Mouse (Mus musculus): ENCODE measurements at regions not wholly inside any gene's neighbourhood (a gene's known extent, or its start where the extent isn't known, plus 50 kb on each side); places are given as distances from the start of the nearest gene placed in this dataset.
A peak's percentile ranks its signal among the peaks of the same experiment; 100 is the strongest.

GRCm38 (mm10) chr14:99366281-99366987 is 67.9 kb downstream of the Klf5 start:
- Histone ChIP-seq H3K27me3 (replicated peaks; ENCODE audit: low read depth, poor library complexity, severe bottlenecking) (no peaks in the 10 kb centered on the region), H3K4me3 (no peak overlapping the region), H3K36me3 (replicated peaks) (no peaks in the 10 kb centered on the region), H3K27ac (replicated peaks) (peak overlapping the region; percentile 20), H3K4me1 (peaks cover 17% of the 10 kb centered on the region), H3K9me3 (no peaks in the 10 kb centered on the region)
- peak; percentile 31 for DNase-seq (ENCODE audit: low spot score)
- WGBS, result 73% methylated on average over 21 of the region's 21 CpGs

- WGBS, result 74% methylated on average over 11 of the region's 11 CpGs
- Histone ChIP-seq H3K27me3 (replicated peaks; ENCODE audit: low read depth, poor library complexity, severe bottlenecking) (no peaks in the 10 kb centered on the region), H3K9me3 (no peaks in the 10 kb centered on the region), H3K27ac (replicated peaks) (0 out of 2 replicates have a peak overlapping the region, but pooled peaks have one; percentile 4), H3K4me1 (peaks cover 17% of the 10 kb centered on the region), H3K4me3 (no peak overlapping the region), H3K36me3 (replicated peaks) (no peaks in the 10 kb centered on the region)
- no peak for DNase-seq (ENCODE audit: low spot score)
Observed at GRCm38 (mm10) chr14:99366996-99367555, 68.6 kb downstream of the Klf5 start.

GRCm38 (mm10) chr14:99369366-99369765 is 70.9 kb downstream of the Klf5 start:
- WGBS, result 83% methylated on average over 5 of the region's 5 CpGs
- H3K9me3 ChIP-seq, result no peaks in the 10 kb centered on the region
- DNase-seq (ENCODE audit: low spot score), result no peak
- H3K27me3 ChIP-seq (replicated peaks; ENCODE audit: low read depth, poor library complexity, severe bottlenecking), result no peaks in the 10 kb centered on the region
- H3K27ac ChIP-seq (replicated peaks), result no peak overlapping the region
- no peak overlapping the region for H3K4me3 ChIP-seq
- no peaks in the 10 kb centered on the region for H3K36me3 ChIP-seq (replicated peaks)
- H3K4me1 ChIP-seq, result peaks cover 17% of the 10 kb centered on the region

GRCm38 (mm10) chr14:99373682-99374081 is 75.2 kb downstream of the Klf5 start:
- no peak for DNase-seq (ENCODE audit: low spot score)
- H3K4me3 ChIP-seq, result no peak overlapping the region
- WGBS, result 77% methylated on average over 4 of the region's 4 CpGs
- H3K4me1 ChIP-seq, result no peaks in the 10 kb centered on the region
- H3K27ac ChIP-seq (replicated peaks), result no peak overlapping the region
- H3K9me3 ChIP-seq, result no peaks in the 10 kb centered on the region
- H3K27me3 ChIP-seq (replicated peaks; ENCODE audit: low read depth, poor library complexity, severe bottlenecking), result no peaks in the 10 kb centered on the region
- no peaks in the 10 kb centered on the region for H3K36me3 ChIP-seq (replicated peaks)

GRCm38 (mm10) chr14:99375040-99375610 is 76.6 kb downstream of the Klf5 start:
- DNase-seq (ENCODE audit: low spot score), result no peak
- Histone ChIP-seq H3K4me3 (no peak overlapping the region), H3K4me1 (no peaks in the 10 kb centered on the region), H3K27ac (replicated peaks) (no peak overlapping the region), H3K36me3 (replicated peaks) (no peaks in the 10 kb centered on the region), H3K27me3 (replicated peaks; ENCODE audit: low read depth, poor library complexity, severe bottlenecking) (no peaks in the 10 kb centered on the region), H3K9me3 (no peaks in the 10 kb centered on the region)
- WGBS, result 71% methylated on average over 5 of the region's 5 CpGs

- no peaks in the 10 kb centered on the region for H3K4me1 ChIP-seq
Observed at GRCm38 (mm10) chr14:99376652-99377502, 78.4 kb downstream of the Klf5 start.

GRCm38 (mm10) chr14:99381262-99382017 is 82.9 kb downstream of the Klf5 start:
- Histone ChIP-seq H3K27me3 (replicated peaks; ENCODE audit: low read depth, poor library complexity, severe bottlenecking) (no peaks in the 10 kb centered on the region), H3K9me3 (no peaks in the 10 kb centered on the region), H3K36me3 (replicated peaks) (no peaks in the 10 kb centered on the region), H3K4me3 (no peak overlapping the region), H3K27ac (replicated peaks) (no peak overlapping the region), H3K4me1 (no peaks in the 10 kb centered on the region)
- 91% methylated on average over 10 of the region's 10 CpGs for WGBS
- no peak for DNase-seq (ENCODE audit: low spot score)

More at GRCm38 (mm10) chr14:99376652-99377502, 78.4 kb downstream of the Klf5 start:
- Histone ChIP-seq H3K4me3 (no peak overlapping the region), H3K36me3 (replicated peaks) (no peaks in the 10 kb centered on the region), H3K27ac (replicated peaks) (no peak overlapping the region), H3K27me3 (replicated peaks; ENCODE audit: low read depth, poor library complexity, severe bottlenecking) (no peaks in the 10 kb centered on the region), H3K9me3 (no peaks in the 10 kb centered on the region)
- no peak for DNase-seq (ENCODE audit: low spot score)
- WGBS, result 86% methylated on average over 11 of the region's 11 CpGs

- Histone ChIP-seq H3K9me3 (no peaks in the 10 kb centered on the region), H3K4me3 (no peak overlapping the region), H3K27me3 (replicated peaks; ENCODE audit: low read depth, poor library complexity, severe bottlenecking) (no peaks in the 10 kb centered on the region), H3K36me3 (replicated peaks) (no peaks in the 10 kb centered on the region), H3K4me1 (no peaks in the 10 kb centered on the region), H3K27ac (replicated peaks) (no peak overlapping the region)
- DNase-seq (ENCODE audit: low spot score), result no peak
- WGBS, result 87% methylated on average over 5 of the region's 5 CpGs
Observed at GRCm38 (mm10) chr14:99382051-99382450, 83.6 kb downstream of the Klf5 start.

GRCm38 (mm10) chr14:99383170-99383569 is 84.7 kb downstream of the Klf5 start:
- DNase-seq (ENCODE audit: low spot score), result no peak
- Histone ChIP-seq H3K4me3 (no peak overlapping the region), H3K27ac (replicated peaks) (no peak overlapping the region), H3K36me3 (replicated peaks) (no peaks in the 10 kb centered on the region), H3K9me3 (no peaks in the 10 kb centered on the region), H3K27me3 (replicated peaks; ENCODE audit: low read depth, poor library complexity, severe bottlenecking) (no peaks in the 10 kb centered on the region), H3K4me1 (no peaks in the 10 kb centered on the region)
- 89% methylated on average over 6 of the region's 6 CpGs for WGBS

GRCm38 (mm10) chr14:99387581-99387980 is 89.1 kb downstream of the Klf5 start:
- DNase-seq (ENCODE audit: low spot score), result no peak
- no peaks in the 10 kb centered on the region for H3K4me1 ChIP-seq
- H3K4me3 ChIP-seq, result no peak overlapping the region
- no peaks in the 10 kb centered on the region for H3K9me3 ChIP-seq
- H3K27ac ChIP-seq (replicated peaks), result no peak overlapping the region
- no peaks in the 10 kb centered on the region for H3K36me3 ChIP-seq (replicated peaks)
- WGBS, result 95% methylated on average over 6 of the region's 6 CpGs
- no peaks in the 10 kb centered on the region for H3K27me3 ChIP-seq (replicated peaks; ENCODE audit: low read depth, poor library complexity, severe bottlenecking)

- Histone ChIP-seq H3K4me3 (no peak overlapping the region), H3K36me3 (replicated peaks) (no peaks in the 10 kb centered on the region), H3K27ac (replicated peaks) (no peak overlapping the region), H3K4me1 (no peaks in the 10 kb centered on the region), H3K9me3 (no peaks in the 10 kb centered on the region), H3K27me3 (replicated peaks; ENCODE audit: low read depth, poor library complexity, severe bottlenecking) (no peaks in the 10 kb centered on the region)
- DNase-seq (ENCODE audit: low spot score), result no peak
- WGBS, result 88% methylated on average over 5 of the region's 5 CpGs
Observed at GRCm38 (mm10) chr14:99389306-99389705, 90.8 kb downstream of the Klf5 start.

GRCm38 (mm10) chr14:99391700-99392099 is 93.2 kb downstream of the Klf5 start:
- Histone ChIP-seq H3K4me1 (no peaks in the 10 kb centered on the region), H3K36me3 (replicated peaks) (no peaks in the 10 kb centered on the region), H3K27ac (replicated peaks) (no peak overlapping the region), H3K27me3 (replicated peaks; ENCODE audit: low read depth, poor library complexity, severe bottlenecking) (no peaks in the 10 kb centered on the region), H3K4me3 (no peak overlapping the region), H3K9me3 (no peaks in the 10 kb centered on the region)
- 89% methylated on average over 7 of the region's 7 CpGs for WGBS
- no peak for DNase-seq (ENCODE audit: low spot score)

All from embryonic facial prominence, embryonic 10.5 days (tissue).